18 mouse cellular contexts compared by ENCODE assay signal in genomic region chr11:21729056-21729455, GRCm38 (mm10).
A peak's percentile ranks its signal among the peaks of the same experiment; 100 is the strongest.
DNase-seq lines count a peak whose midpoint lies in the region; ATAC-seq lines count a peak whose summit lies in the region.
"Had no signal": no experiment of that assay in that cellular context is flagged by ENCODE, and none has a peak within 500 bp of the region (broad histone marks: within the 10 kb centered on the region; RNA-seq: fewer than 3 reads in every experiment).

No protein-coding gene starts in this region.

- DNase-seq in heart, adult 11 months: peak; percentile 4
- DNase-seq in heart, postnatal 4 days: no peak
- DNase-seq in lung, postnatal 36 days: peak; percentile 3
- DNase-seq in lung, postnatal 14 days: no peak
- DNase-seq in adipocyte (ENCODE audit: low spot score): peak; percentile 82
- no peak for DNase-seq in natural killer cell, adult 2 months (ENCODE audit: low spot score in 2 of 2)
- DNase-seq in spleen, postnatal 36 days (ENCODE audit: low spot score in 2 of 2): no peak
- DNase-seq: cerebellum, adult 11 months; cerebellum, adult 9-10 months; cerebellum, postnatal 36 days; gastrocnemius, postnatal 25 days; heart, postnatal 14 days; kidney, adult 9 months; kidney, postnatal 10 days; thymus, postnatal 14 days had no signal

- peak; percentile 73 for ATAC-seq in megakaryocyte progenitor cell, adult 5-6 weeks (replicated peaks; ENCODE audit: poor library complexity)
- ATAC-seq: forebrain, embryonic 14.5 days; hindbrain, embryonic 16.5 days had no signal

Comparison
In these comparisons a context has a peak if more than half of its experiments do, and no peak if none do; other contexts are left out.
1. DNase-seq: peak in heart, adult 11 months (single experiment), lung, postnatal 36 days (single experiment) and adipocyte (single experiment); none in heart, postnatal 4 days (single experiment), lung, postnatal 14 days (single experiment), natural killer cell, adult 2 months (0 of 2) and spleen, postnatal 36 days (0 of 2).